Mouse (Mus musculus): ENCODE results near the gene Hgd. TPM values are rescaled to one million over a fixed set of nuclear protein-coding genes. Genes with fewer than 3 reads are reported as not detected.
A peak's percentile ranks its signal among the peaks of the same experiment; 100 is the strongest.

The Hgd gene
- polyA plus RNA-seq, 1 experiment from 2014 or later: 51.7 TPM

DNA sequence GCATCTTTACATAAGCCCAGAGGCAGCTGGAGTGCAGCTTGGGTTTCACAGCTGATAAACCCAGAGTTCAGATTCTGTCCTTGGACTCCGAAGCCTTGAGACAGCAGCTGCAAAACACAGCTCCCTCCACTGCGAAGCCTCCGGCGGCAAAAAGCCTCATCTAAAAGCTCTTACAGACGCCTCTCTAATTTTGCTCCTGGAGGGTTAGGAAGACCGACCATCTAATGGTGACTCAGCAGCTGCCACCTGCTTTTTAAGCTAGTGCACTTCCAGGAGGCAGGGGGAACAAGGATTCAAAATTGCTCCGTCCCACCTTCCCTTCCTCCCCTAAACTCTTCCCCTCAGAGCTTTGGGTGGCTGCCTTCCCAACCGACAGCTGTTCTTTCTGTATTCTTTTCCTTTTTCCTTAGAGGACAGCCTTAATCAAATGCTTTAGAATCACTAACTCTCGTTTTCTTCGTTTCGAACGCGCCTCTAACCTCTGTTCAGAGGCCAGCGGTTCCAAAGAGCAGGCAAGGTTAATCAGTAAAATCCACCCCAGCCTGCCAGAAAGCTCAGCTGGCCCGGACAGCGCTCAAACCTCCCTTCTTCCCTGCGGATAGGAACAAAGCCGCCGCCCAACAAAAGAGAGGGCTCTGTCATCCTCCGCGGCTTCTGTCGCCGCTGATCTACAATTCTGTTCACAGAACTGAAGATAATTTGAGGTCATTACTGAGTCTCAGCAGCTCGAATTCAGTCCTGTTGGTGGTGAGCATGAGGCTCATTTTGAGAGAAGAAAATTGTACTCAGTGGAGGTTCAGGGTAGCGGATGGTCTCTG, 4.5 kb downstream of the Hgd start:
- ATAC-seq (replicated peaks; ENCODE audit: low FRiP score, low read depth): peak; percentile 70
- Histone ChIP-seq H3K9me3 (replicated peaks; ENCODE audit: low read length) (no peaks in the 10 kb centered on the region), H3K4me3 (replicated peaks; ENCODE audit: low read depth, low read length) (peak overlapping the region; percentile 34), H3K27me3 (ENCODE audit: insufficient read depth, low read length) (no peaks in the 10 kb centered on the region), H3K4me2 (ENCODE audit: low read length) (peak overlapping the region; percentile 63), H3K9ac (ENCODE audit: low read depth, low read length) (peak overlapping the region; percentile 42), H3K36me3 (ENCODE audit: insufficient read depth, low read length) (no peaks in the 10 kb centered on the region), H3K4me1 (replicated peaks; ENCODE audit: insufficient read depth, low read length) (peaks cover 7% of the 10 kb centered on the region), H3K27ac (peak overlapping the region; percentile 85)
- no peak for TF ChIP-seq CTCF (IDR thresholded peaks at IDR 0.05; ENCODE audit: low read depth)
- WGBS: 3% methylated on average over 25 of the region's 25 CpGs
- DNase-seq (ENCODE audit: low spot score): peak; percentile 66

GRCm38 (mm10) chr16:37585129-37585563, 5.2 kb downstream of the Hgd start:
- Histone ChIP-seq H3K9me3 (replicated peaks; ENCODE audit: low read length) (no peaks in the 10 kb centered on the region), H3K4me3 (replicated peaks; ENCODE audit: low read depth, low read length) (no peak overlapping the region), H3K36me3 (ENCODE audit: insufficient read depth, low read length) (no peaks in the 10 kb centered on the region), H3K27ac (no peak overlapping the region), H3K9ac (ENCODE audit: low read depth, low read length) (no peak overlapping the region), H3K4me1 (replicated peaks; ENCODE audit: insufficient read depth, low read length) (peaks cover 7% of the 10 kb centered on the region), H3K4me2 (ENCODE audit: low read length) (peak overlapping the region; percentile 63; the same call in 1 of the 2 replicates), H3K27me3 (ENCODE audit: insufficient read depth, low read length) (no peaks in the 10 kb centered on the region)
- ATAC-seq (replicated peaks; ENCODE audit: low FRiP score, low read depth) (no peak), DNase-seq (ENCODE audit: low spot score) (peak; percentile 15)
- TF ChIP-seq CTCF (IDR thresholded peaks at IDR 0.05; ENCODE audit: low read depth): no peak
- 71% methylated on average over 8 of the region's 8 CpGs for WGBS

DNA sequence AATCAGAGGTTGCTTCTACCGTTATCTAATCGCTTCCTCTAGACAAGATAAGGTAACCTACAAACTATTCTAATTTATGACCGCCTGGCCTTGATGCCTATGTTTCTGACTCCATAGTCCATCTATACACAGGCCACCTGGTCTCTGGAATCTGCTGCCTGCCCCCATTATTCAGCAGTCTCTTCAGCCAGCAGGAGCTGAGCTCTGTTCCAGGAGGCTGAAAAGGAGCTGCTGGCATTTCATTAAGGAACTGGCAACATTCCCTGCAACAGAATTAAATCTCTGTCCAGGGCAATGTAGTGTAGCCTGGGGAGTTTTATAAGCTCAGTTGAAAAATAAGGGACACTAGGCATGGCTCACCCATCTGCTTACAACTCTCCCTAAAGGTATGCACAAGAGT, 11.0 kb downstream of the Hgd start:
- no peak overlapping the region for H3K27ac ChIP-seq
- TF ChIP-seq CTCF (IDR thresholded peaks at IDR 0.05; ENCODE audit: low read depth): no peak
- no peaks in the 10 kb centered on the region for H3K9me3 ChIP-seq (replicated peaks; ENCODE audit: low read length)
- no peak overlapping the region for H3K4me3 ChIP-seq (replicated peaks; ENCODE audit: low read depth, low read length)
- no peak overlapping the region for H3K9ac ChIP-seq (ENCODE audit: low read depth, low read length)
- no peaks in the 10 kb centered on the region for H3K27me3 ChIP-seq (ENCODE audit: insufficient read depth, low read length)
- ATAC-seq (replicated peaks; ENCODE audit: low FRiP score, low read depth) (no peak), DNase-seq (ENCODE audit: low spot score) (no peak)
- no peak overlapping the region for H3K4me2 ChIP-seq (ENCODE audit: low read length)
- WGBS: 86% methylated on average over 3 of the region's 3 CpGs
- no peaks in the 10 kb centered on the region for H3K4me1 ChIP-seq (replicated peaks; ENCODE audit: insufficient read depth, low read length)
- H3K36me3 ChIP-seq (ENCODE audit: insufficient read depth, low read length): no peaks in the 10 kb centered on the region

- TF ChIP-seq CTCF (IDR thresholded peaks at IDR 0.05; ENCODE audit: low read depth): no peak
- DNase-seq (ENCODE audit: low spot score) (no peak), ATAC-seq (replicated peaks; ENCODE audit: low FRiP score, low read depth) (no peak)
- H3K4me1 ChIP-seq (replicated peaks; ENCODE audit: insufficient read depth, low read length): no peaks in the 10 kb centered on the region
- no peaks in the 10 kb centered on the region for H3K27me3 ChIP-seq (ENCODE audit: insufficient read depth, low read length)
- no peaks in the 10 kb centered on the region for H3K36me3 ChIP-seq (ENCODE audit: insufficient read depth, low read length)
- no peak overlapping the region for H3K4me2 ChIP-seq (ENCODE audit: low read length)
- no peaks in the 10 kb centered on the region for H3K9me3 ChIP-seq (replicated peaks; ENCODE audit: low read length)
- H3K27ac ChIP-seq: no peak overlapping the region
- no peak overlapping the region for H3K9ac ChIP-seq (ENCODE audit: low read depth, low read length)
- WGBS: 90% methylated on average over 8 of the region's 8 CpGs
- no peak overlapping the region for H3K4me3 ChIP-seq (replicated peaks; ENCODE audit: low read depth, low read length)
Observed at GRCm38 (mm10) chr16:37591551-37591950, 11.6 kb downstream of the Hgd start.

- Histone ChIP-seq H3K4me3 (replicated peaks; ENCODE audit: low read depth, low read length) (no peak overlapping the region), H3K36me3 (ENCODE audit: insufficient read depth, low read length) (no peaks in the 10 kb centered on the region), H3K9me3 (replicated peaks; ENCODE audit: low read length) (no peaks in the 10 kb centered on the region), H3K27ac (no peak overlapping the region), H3K9ac (ENCODE audit: low read depth, low read length) (no peak overlapping the region), H3K4me2 (ENCODE audit: low read length) (no peak overlapping the region), H3K4me1 (replicated peaks; ENCODE audit: insufficient read depth, low read length) (no peaks in the 10 kb centered on the region), H3K27me3 (ENCODE audit: insufficient read depth, low read length) (no peaks in the 10 kb centered on the region)
- no peak for TF ChIP-seq CTCF (IDR thresholded peaks at IDR 0.05; ENCODE audit: low read depth)
- DNase-seq (ENCODE audit: low spot score) (no peak), ATAC-seq (replicated peaks; ENCODE audit: low FRiP score, low read depth) (no peak)
- 74% methylated on average over 5 of the region's 5 CpGs for whole genome bisulfite sequencing
Observed at GRCm38 (mm10) chr16:37597412-37597811, 17.5 kb downstream of the Hgd start.

GRCm38 (mm10) chr16:37598463-37598862, 18.5 kb downstream of the Hgd start:
- Histone ChIP-seq H3K9me3 (replicated peaks; ENCODE audit: low read length) (no peaks in the 10 kb centered on the region), H3K4me2 (ENCODE audit: low read length) (no peak overlapping the region), H3K27ac (no peak overlapping the region), H3K36me3 (ENCODE audit: insufficient read depth, low read length) (no peaks in the 10 kb centered on the region), H3K4me3 (replicated peaks; ENCODE audit: low read depth, low read length) (no peak overlapping the region), H3K4me1 (replicated peaks; ENCODE audit: insufficient read depth, low read length) (no peaks in the 10 kb centered on the region), H3K9ac (ENCODE audit: low read depth, low read length) (no peak overlapping the region), H3K27me3 (ENCODE audit: insufficient read depth, low read length) (no peaks in the 10 kb centered on the region)
- TF ChIP-seq CTCF (IDR thresholded peaks at IDR 0.05; ENCODE audit: low read depth): no peak
- WGBS: 71% methylated on average over 7 of the region's 7 CpGs
- DNase-seq (ENCODE audit: low spot score) (no peak), ATAC-seq (replicated peaks; ENCODE audit: low FRiP score, low read depth) (no peak)

Measured in kidney, postnatal 0 days (tissue).